Mouse (Mus musculus) cerebellum, postnatal 4 days (tissue): ENCODE data around the gene A930018P22Rik.
"Not testable (repeated sequence)": the region's sequence is repeated elsewhere in the genome, so short reads cannot be mapped to it uniquely, and the experiment has no call there.

ENCODE experiments used
- DNase-seq, 2 experiments: peaks; one replicate each; pipeline ENCODE4 v3.0.0; 2022; ENCODE audit warnings: low spot score in 2 of 2, mixed read lengths in 1 of 2

A930018P22Rik gene

DNA sequence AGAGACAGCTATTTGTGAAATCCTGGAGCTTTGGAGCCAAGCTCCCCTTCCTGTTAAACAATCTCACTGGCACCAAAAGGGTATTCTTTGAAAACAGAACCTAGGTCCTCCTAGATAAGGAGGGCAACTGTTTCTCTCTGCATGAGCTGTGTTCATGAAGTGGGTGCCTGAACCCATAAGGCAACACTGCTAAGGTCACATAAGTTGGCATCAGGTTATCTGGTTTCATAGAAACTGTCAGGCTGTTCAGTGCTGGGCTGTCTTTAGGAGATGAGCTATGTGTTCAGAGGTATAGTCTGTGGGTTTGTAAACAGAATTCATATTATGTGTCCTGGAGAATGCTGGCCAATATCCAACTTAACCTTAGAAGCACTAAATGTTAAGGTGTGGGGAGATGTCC, 5.4 kb upstream of the A930018P22Rik start:
- not testable (repeated sequence) for DNase-seq

DNA sequence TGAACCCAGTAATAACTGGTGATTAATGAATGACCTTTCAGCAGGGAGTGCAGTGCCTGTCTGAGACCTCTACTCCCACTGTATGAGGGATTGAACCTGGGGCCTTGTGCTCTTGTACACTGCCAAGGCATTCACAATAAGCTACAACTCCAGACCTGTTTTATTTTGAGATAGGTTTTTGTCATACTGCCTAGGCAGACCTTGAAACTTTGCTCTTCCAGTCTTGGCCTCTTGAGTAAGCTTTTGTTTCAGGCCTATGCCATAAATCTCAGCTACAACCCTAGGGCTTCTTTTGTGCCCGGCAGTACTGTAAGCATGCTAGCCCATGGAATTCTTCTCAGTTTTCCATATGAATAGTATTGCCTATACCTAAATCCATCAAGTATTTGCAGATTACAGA, 3.5 kb upstream of the A930018P22Rik start:
- DNase-seq = no peak

DNA sequence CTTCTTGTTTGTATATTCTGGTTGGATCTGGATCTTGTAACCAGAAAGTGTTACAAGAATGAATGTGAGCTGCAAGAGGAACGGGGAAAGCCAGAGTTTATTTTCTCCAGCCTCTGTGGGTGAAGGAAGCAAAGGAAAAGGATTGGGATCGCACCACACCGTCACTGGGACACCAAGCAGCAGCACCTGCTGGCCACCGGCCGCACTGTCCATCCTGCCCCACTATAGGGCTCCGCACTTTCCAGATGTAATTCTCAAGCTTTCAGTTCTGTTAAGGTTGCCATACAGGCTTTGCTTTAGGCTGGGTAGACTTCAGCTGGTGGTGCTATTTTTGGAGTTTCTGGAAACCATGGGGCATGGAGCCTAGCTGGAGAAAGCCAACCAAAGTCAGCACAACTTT, 2.3 kb upstream of the A930018P22Rik start:
- no peak for DNase-seq

DNA sequence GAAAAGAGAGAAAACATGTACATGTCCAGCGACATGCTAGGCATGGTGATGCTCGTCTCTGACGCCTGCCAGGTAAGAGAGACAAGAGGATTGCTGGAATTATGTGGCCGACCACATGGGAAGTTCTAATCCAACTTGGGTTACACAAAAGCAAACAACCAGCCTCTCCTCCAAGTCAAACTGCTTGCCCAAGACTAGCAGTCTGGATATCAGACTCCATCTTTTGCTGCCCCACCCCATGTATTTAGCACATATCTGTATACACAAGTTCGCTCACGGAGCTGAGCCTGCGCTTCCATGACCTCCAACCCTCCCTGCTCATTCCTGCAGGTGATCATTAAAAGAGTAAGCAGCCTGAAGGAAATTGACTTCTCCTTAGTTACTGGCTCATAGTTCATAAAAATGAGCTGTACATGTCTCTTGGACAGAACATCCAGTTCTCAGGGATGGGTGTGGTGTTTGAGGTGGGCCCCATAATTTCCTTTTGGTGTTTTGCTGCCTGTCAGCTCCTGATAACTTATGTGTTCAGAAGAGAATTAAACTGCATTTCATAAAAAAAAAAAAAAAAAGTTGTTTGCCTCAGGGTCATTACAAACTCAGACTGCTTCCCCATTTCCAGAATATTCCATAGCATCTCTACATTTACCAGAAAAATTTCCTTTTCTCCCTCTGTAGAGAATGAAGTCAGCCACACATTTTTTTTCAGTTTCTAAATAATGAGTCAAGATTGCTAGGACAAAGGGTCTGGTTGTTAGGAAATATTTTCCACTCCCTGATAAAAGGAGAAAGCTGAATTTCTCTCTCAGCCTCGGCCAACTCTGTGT, 676 bp upstream of the A930018P22Rik start:
- DNase-seq = no peak

DNA sequence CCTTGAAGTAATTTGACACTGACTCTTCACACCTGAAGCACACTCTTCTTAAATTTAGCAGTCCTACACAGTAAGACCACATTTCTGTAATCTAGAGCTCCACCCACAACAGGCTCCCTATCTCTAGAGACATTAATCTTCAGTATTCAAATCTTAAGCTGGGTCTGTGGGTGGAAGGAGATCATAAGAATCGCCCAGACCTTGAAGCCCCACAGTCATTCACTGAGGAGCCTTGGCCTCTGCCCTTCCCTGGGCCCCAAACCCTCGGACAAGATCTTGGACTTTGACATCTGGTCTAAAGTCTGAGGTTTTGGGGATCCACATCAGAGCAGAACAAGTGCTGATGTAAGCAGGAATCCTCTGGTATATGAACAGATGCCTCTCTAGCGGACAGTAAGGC, 971 bp downstream of the A930018P22Rik start:
- DNase-seq = no peak

DNA sequence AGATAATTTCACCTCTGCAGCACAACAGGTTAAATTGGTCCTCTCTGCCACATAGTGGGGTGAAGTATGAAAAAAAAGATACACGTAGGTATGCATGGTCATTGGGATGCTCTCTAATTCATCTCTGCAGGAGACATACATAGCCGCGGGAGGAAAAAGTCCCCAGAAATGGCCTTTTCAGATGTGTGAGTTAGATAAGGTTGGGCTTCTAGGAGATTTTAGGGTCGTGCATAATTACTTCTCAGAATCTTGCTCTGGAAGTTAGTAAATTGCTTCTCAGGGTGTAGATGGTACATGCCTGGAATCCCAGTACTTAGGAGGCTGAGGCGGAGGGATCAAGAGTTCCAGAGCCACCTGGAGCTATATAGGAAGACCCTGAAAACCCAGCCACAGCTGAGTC, 1.5 kb downstream of the A930018P22Rik start:
- DNase-seq = no peak

DNA sequence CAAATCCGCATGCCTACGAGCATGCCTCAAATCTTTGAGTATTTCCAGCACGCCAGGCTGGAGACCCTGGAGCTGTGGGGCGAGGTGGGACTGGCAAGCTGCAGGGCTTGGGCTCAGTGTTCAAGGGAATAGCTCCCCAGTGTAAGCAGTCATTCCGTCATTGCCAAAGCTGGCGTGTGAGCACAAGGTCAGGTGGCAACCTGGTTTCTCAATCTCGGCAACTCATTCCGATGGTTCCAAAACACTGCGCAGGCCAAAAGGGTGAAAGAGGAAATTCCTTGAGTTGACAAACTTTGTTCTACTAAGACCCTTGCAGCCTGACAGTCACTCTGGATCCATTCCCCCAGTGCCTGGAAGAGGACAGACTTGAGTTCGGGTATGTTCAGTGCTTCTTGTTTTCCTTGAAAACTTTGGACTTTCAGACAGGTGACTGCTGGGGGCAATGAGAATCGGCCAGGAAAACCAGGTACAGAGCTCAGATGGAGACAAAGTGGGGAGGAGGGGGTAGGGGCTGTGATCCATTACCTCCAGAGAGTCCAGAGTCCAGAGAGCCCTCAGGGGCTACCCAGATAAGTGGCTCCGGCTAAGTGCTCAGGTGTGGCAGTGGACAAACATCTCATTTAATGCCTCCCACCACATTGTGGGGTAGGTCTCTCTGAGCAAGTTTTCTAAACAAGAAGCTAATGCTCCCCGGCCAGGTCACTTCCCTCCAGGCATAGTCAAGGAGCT, 6.4 kb downstream of the A930018P22Rik start:
- DNase-seq = no peak

DNA sequence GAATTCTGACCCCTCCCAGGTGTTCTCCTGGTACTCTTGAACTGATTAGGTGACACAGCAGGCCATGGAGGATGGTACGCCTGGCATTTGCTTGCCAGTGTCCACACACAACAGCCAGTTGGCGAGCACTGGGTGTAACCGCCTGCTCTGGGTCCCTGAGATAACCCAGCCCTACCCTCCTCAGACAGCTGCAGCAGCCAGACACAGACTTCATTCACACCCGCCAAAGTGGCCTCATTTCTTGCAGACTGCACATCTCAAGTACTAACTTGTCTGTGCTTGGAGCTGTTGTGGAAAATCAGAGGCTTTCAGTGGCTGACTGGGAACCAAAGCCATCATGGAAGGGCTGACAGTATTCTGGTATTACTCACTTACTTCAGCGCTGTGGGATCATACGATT, 7.6 kb downstream of the A930018P22Rik start:
- DNase-seq = no peak

DNA sequence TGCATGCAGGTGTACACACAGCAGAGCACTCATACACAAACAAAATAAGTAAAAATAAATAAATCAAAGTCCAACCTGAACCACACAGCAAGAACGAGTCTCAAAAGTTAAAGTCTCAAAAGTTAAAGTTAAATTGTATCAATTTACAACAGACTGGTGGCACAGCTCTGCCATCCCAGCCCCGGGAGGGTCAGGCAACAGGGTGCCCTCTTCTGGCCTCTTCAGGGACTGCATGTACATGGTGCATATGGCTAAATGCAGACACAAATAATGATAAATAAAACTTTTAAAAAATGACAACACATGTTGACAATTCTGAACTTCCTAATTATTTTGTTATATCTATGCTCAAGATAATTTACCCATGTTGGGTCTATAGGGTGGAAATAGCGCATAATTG, 8.4 kb downstream of the A930018P22Rik start:
- DNase-seq = peak in 1 of 2 experiments; percentile 55

DNA sequence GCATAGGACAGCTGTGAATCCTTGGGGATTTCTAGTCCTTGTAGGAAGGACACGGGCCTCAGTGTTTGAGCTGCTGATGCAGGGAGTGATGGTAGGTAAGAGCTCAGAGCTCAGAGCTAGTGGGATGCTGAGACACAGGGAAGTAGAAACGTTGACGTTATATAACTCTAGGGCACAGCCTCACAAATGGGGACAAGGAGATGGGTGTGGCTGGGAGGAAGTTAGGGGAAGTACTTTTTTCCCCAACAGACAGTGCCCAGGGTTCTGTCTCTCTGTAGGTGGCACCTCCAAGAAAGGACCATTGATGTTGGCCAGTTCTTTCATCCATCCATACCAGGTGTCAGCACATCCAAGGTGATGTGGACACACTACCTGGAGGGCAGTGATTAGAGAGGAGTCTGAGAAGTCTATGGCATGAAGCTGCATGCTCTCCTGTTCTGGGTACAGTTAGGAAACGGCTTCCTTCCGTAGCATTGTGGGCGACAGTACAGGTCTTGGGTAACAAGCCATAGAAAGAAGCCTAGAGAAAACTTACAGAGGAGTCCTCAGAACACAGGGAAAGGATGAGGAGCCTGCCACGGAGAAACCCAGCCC, 9.8 kb downstream of the A930018P22Rik start:
- DNase-seq = no peak

DNA sequence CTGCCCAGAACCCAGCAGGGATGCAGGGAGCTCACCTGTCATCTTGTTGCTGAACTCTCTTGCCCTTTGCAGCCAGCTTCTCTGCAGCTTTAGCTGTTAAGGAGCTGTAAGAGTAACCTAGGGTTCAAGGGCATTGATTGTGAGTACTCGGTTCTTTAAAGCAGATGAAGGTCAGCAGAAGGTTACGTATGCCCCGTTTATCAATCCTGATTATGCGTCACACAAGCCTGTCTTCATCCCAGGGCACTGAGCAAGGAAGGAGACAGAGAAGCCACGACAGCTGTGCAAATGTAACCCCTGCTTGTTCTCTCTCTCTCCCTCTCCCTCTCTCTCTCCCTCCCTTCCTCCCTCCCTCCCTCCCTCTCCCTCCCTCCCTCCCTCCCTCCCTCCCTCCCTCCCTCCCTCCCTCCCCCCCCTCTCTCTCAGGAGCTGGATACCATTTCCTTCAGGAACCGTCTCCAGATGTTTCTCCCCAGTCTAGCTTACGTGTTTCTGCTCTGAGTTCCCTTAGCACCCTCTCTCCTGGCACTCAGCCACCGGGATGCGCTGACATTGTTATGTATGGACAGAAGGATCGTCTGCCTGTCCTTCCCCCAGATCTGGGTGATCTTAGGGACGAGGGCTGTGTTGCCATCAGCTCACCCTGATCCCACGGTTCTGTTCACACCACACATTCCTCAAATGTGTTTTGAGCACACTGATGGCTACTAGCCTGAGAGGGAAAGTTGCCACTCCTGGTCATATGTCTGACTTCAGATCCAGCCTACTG, 10.7 kb downstream of the A930018P22Rik start:
- DNase-seq = no peak

DNA sequence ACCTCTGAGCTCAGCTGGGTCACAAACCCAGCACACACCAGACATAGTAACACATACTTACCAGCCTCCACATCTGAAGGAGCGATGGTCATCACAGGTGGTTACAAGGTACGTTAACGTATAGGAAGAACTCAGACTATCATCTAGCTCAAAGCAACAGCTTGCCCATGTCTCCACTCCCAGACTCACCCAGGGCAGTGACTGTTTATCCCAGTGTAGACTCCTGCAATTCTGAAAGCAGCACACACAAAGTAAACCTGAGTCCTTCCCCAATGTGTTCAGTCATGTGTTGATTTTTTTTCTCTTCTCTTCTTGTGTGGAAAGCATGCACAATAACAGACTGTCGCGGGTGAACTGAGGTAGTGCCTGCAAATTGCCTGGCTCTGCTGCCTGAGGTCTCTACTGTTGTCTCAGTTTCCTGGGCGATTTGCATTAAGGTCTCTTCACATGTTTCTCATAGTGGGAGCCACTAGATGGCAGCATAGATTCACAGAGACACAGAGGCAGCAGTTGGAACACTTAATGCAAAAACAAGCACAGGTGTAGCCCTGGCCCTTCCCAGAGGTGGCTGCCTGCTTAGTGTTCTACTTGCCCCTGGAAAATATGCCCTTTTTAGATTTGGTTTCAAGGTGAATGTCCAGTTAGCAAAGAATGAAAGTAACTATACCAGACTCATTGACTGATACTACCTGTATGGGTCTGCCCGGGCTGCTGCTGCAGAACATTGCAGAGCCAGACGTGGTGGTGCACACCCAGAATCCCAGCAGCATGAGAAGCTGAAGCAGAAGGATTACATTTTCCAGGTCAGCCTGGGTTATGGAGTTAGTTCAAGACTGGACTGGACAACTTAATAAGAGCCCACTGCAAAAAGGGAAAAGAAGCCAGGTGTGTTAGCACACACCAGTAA, 11.8 kb downstream of the A930018P22Rik start:
- DNase-seq = peak in 1 of 2 experiments; percentile 58

DNA sequence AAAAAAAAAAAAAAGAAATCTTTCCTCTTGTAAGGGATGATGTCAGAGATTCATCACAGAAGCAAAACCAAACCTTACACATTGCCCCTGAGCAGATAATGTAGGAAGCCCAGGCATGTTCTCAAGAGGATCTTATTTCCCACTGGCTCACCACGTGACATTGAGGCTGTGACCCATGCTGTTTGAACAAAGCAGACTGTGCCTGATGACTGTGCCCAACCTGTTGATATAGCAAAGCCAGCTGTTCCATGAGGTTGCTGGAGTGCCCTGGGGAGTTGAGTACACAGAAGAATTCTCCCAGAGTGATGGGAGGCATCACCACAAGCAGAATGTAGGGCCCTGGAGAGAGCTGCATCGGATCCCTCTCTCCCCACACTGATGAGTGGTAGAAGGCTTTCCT, 13.4 kb downstream of the A930018P22Rik start:
- DNase-seq = no peak

DNA sequence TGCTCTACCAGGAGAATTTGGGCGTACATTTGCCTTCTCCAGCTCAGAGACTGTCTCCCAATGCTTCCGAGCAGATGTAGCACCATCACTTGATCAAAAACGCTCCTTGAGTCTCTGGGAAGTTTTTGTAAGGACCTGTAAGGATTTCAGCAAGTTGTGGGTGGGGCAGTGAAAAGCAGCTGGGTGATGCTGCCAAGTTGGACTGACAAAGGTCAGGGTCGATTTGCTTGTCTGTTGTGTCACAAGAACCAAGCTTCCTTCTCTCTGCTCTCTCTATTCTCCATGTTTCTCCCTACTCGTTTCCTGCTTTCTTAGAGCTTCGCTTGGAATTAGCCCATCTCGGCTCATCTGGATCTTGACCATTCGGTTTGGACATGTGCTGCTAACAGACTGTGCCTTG, 19.6 kb downstream of the A930018P22Rik start:
- DNase-seq = no peak

DNA sequence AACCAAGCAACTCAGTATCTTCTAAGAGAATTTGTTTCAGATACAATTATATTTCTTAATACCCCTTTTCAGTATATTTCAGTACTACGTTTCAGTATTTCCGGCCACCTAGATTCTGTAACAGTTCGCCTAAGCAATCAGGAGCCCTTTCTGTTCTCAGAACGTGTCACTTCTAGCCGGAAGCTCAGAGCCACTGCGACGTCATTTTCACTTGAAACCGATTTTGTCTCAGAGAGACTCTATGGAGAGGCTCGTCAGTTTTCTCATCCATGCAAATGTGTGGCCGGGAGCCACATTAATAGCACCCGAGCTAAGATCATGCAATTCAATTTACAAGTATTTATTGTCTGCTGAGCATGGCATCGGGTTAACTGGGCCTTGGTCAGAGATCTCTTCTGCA, 21.4 kb downstream of the A930018P22Rik start:
- DNase-seq = no peak

DNA sequence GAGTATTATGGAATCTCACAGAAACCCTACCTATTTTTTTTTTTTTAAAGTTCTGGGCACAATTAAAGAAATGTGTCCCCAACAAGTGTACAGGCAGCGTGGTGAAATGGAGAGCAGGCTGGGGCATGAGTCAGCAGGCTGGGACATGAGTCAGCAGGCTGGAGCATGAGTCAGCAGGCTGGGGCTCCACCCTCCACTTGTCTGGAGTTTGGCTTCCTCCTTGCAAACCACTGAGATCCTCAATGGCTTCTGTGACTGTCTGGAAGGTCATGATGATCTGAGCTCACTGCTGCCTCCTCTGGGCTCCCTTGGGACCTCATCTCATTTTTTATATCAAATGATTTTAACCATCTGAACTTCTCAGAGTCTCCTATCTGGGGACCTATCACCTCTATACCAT, 23.4 kb downstream of the A930018P22Rik start:
- DNase-seq = no peak

DNA sequence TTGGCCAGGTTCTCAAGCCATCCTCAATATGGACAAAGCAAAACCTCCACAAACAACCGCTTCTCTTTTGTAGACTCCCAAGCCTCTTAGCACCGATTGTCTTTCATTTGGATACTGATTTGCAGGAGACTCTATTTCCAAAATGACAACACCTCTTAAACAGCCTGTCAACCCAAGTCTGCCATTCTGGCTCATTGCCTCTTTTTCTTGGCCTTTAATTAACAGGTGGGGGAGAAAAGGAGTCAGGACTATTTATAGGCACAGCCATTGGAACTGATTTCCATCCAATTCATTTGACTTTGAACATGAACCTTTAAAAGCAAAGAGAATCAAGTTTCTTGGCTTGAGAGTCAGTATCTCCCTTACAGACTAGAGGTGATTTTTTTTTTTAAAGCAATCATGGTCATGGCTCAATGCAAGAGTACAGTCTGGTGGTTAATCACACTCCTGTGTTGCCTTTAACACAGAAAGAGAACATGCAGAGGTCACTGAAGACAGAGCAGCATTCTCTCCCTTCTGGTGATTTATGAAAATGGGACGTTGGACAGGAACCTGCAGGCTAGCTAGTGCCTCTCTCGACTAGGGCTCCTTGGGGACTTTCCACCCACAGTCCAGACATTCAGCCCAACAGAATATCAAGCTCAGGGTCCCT, 25.5 kb downstream of the A930018P22Rik start:
- no peak for DNase-seq

DNA sequence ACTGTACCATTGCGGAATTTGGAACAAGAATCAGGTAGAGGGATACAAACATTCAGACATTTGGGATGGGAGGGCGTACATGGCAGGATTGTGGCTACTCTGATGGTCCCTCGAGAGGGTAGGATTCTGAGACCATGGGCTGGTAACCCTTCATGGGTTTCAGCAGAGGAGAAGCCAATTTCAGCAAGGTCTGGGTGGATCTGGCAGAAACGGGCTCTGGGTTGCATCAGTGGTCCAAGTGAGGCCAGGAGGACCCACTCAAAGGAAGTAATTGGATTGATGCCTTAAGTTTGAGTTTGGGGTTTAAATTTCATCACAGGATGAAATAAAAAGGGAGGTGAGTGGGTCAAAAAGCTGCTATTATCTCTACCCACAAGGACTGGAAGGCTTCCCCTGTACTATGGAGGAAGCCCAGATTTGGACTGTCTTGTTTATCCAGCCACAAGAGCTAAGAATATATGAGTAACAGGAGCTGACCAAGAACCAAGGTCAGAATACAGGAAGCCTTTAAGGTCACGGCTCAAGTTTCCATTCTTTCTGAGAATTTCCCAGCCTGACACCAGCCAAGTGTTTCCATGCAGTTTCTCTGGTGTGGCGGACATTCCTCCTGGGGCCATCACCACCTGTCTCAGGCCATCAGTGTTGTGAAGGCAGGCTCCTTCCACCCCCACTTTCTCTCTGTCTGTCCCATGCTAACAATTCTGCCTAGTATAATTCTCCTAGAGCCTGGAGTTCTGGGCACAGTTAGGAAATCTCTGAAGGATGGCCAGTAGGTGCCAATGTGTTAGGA, 28.2 kb downstream of the A930018P22Rik start:
- DNase-seq = no peak

DNA sequence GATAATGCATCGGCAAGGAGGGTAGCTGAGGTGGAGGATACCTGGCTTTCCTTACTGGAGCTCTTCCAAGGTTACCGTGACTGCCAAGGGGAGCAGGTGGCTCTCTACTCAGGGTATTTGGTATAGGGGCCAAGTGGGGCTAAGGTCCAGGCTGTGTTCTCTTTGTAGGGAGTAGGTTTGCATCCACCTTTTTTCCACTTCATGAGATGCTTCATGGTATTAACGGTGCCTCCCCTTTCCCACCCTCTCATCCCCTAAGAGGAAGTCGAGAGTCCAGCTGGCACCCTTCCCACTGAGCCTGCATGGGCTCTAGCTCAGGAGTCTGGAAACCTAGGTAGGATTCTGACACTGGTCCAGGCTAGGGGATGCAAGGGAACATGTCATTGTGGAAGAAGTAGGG, 30.8 kb downstream of the A930018P22Rik start:
- peak in 1 of 2 experiments; percentile 38 for DNase-seq

DNA sequence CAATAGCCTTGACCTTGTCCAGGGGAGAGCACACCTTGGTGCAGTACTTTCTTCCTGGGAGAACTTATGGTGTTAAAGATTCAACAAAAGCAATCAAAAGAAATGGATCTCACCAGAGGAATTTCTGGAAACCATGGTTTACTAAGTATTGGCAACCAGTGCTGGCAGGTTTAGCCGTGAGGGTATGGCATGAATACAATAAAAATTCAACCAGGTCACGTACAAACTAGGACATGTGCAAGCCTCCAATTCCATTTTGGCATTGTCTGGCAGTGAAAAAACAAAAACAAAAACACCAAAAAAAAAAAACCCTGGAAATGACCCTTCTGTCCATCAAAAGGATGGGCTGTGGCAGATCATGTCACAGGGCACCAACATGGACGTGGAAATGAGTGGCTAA, 31.3 kb downstream of the A930018P22Rik start:
- DNase-seq = no peak
